Mouse (Mus musculus) ES-E14 (cell line): ENCODE data around the gene Pcyt2.

Experiments used
- CHD2 ChIP-seq: IDR thresholded peaks from 2 replicates; pipeline ENCODE4 v1.6.1; 2014; ENCODE audit warnings: mild to moderate bottlenecking, low read depth, low read length, inconsistent platforms
- HCFC1 ChIP-seq: IDR thresholded peaks from 2 replicates; pipeline ENCODE4 v1.6.1; 2012; ENCODE audit warnings: low read length, inconsistent platforms, borderline replicate concordance; ENCODE audit not compliant: insufficient read depth
- MAFK ChIP-seq: IDR thresholded peaks from 2 replicates; pipeline ENCODE4 v1.6.1; 2014; ENCODE audit warnings: mild to moderate bottlenecking, low read depth, low read length, inconsistent platforms; ENCODE audit not compliant: insufficient read depth
- ZC3H11A ChIP-seq: IDR thresholded peaks from 2 replicates; pipeline ENCODE4 v1.6.1; 2012; ENCODE audit warnings: low read depth, mild to moderate bottlenecking, inconsistent platforms, low read length, borderline replicate concordance
- ZNF384 ChIP-seq: IDR thresholded peaks from 2 replicates; pipeline ENCODE4 v1.6.1; 2012; ENCODE audit warnings: low read depth, low read length, inconsistent platforms

GRCm38 (mm10) chr11:120618619-120619535 lies 1.1 kb upstream of the Pcyt2 start:
- TF ChIP-seq CHD2 (no peak), HCFC1 (no peak), MAFK (no peak), ZNF384 (no peak), ZC3H11A (no peak)
